Mouse (Mus musculus): ENCODE data around the gene Atp2a2.

Gene Atp2a2

DNA sequence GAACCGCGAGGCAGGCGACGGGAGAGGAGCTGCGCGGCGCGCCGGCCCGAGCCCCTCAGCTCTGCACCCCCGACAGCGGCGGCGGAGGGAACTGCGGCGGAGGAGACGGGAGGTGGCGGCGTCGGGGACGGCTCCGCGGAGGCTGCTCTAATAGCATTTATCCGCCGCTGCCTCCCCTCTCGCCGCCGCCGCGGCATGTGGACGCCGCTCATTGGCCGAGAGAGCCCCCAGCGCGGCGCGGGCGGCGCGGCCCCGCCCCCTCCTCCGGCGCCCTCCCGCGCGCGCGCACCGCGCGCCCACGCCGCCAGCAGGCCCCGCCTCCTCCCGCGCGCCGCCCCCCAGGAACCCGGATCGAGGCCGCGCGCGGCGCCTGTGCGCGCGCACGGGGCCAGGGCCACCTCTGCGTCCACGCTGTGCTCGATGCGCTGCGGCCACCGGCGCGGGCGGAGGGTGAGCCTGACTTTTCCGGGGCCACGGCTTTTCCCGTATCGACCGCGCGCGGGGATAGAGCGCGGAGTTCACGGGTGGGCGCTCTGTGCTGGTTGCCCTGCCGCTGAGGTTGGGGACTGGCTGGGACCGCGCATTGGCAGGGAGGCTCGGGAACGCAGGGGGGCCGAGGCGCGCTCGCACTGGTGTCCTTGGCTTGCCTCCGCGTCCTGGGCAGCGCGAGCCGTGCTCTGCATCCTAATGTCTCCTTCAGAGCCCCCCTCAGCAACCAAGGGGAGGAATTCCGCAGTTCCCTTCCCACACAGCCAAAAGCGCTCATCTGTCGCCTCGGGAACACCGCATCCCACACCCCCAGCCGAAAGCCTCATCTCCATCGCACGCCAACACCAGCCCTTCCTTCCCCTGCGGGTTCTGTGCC lies at the start of gene Atp2a2:
TSS of gene Atp2a2 (minus strand) at position 149 of the 865 bp plus-strand sequence.
- DNase-seq: peak; percentile 92

DNA sequence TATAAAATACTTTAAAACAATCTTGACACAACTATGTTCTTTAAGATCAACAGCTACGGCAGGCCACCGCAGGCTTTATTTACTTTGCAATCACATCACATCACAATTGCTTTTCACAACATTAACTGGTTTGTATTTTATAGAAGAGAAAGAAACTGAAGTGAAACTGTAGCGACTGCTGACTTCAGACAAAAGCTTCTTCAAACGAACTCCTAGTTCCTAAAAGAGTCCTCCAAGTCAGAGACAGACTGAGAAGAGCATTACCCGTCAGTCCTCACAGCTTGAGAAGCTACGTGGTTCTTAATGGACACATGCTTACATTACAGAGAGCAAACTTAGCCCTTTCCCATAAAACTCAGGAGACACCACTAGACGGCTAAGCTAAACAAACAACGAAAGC lies 48.4 kb upstream of the Atp2a2 start:
- no peak for DNase-seq

DNA sequence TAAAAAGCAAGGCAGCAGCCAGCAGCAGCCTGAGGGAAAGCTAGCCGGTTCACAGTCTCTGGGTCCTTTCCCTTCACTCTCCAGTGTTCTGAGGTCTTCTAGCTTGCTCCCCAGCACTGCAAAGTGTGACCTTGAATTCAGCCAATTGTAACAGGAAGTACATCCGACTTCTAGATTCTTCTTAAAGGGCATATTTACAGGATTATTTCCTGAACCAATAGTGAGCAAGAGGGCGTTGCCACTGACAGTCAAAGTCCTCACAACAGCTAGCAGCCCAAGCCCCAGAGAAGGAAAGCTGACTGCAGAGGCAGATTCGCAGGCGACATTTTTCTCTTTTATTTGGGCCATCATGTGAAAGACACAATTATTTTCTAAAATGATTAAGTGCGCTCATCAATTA lies 46.6 kb upstream of the Atp2a2 start:
- peak; percentile 55 for DNase-seq

DNA sequence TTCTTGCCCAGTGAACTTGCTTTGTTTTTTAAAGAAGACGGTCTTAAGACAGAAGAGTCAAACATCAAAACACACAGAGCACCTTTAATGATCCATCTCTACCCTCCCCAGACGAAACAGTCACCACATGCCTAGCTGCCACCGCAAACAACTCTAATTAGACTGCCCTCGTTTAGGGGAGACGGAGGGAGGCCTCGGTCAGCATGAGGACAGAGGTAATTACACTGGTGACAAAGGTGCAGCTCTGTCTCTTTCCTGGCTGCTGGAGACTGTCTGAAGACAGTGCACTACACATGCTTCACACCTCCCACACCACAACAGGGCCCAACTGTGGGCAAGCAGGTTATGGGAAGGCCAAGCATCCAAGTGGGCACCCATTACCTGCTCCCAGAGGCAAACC lies 45.8 kb upstream of the Atp2a2 start:
- peak; percentile 17 for DNase-seq

DNA sequence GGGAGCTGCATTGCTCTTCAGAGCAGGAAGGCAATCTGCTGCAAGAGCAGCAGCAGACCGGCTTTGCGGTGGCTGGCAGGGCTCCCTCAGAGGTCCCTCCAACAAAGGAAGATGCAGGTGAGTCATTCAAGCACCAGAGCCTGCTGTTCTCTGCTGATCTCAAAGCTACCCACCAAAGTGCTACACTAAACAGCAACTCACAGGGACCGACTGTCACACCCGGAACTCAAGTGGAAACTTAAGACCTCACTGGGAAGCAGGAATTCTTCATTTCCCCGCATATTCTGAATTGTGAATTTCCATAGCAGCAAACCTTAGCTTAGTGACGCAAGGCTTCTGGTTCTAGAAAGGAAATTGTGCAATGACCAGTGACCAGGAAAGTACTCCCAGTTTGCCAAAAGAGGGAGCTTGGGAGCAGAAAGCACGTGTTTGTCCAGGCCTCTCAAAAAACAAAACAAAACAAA lies 45.3 kb upstream of the Atp2a2 start:
- DNase-seq: peak; percentile 55

DNA sequence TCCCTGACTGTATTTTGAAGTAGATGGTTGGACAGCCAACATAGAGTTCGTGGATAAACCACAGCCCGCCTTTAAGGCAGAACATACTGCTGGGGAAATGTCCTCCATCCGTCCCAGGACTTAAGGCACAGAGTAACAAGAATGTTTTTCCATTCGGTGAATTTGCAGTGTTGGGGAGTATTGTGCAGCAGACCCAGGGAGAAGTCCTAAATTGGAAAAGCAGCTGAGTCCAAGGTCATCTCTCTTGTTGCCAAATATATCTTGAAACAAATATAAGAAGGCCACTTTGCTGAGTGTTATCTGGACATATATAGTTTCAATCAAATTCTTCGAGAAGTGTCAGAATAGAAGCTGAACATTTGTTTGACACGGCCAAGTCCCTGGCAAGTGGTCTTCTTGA lies 41.4 kb upstream of the Atp2a2 start:
- DNase-seq: no peak

DNA sequence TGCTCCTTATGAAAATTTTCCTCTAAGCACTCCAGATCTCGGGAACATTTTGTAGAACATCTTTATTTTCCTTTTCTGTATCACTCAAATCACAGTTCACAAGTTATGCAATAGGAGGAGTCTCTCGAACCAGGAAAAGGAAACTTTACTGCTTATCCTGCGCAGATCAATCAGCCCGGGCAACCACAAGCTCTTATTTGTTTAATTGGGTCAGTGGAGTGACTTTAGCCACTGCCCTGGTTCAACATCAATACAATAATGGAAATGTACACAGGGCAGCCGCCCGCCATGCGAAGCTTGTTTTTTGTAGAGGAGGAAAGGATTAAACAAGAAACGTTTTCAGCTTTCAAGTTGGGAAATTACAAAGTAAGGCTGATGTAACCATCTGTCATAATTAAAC lies 39.8 kb upstream of the Atp2a2 start:
- no peak for DNase-seq

GRCm38 (mm10) chr5:122538077-122538476 lies 36.1 kb upstream of the Atp2a2 start:
- DNase-seq: no peak

- no peak for DNase-seq
Observed at GRCm38 (mm10) chr5:122537654-122538053, 35.6 kb upstream of the Atp2a2 start.

DNA sequence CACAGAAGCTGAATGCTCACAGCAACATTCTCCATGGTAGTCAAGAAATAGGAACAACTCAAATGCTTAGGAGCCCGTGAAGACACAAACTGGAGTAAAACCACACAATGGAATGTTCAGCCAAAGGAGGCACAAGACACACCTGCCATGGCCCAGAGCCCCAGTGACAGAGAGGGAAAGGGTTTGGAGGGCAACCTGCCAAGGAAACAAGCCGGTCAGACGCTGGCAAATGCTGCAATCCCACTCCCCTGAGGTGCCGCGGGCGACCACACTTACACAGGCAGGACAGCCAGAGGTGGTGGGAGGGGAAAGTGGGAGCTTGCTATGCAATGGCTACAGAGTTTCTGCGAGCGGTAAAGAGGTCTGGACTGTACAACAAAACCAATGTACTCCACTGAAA lies 31.9 kb upstream of the Atp2a2 start:
- DNase-seq: no peak

- DNase-seq: peak; percentile 39
Observed at GRCm38 (mm10) chr5:122529913-122530604, 28.0 kb upstream of the Atp2a2 start.

GRCm38 (mm10) chr5:122529316-122529715 lies 27.3 kb upstream of the Atp2a2 start:
- peak; percentile 86 for DNase-seq

GRCm38 (mm10) chr5:122528591-122528990 lies 26.6 kb upstream of the Atp2a2 start:
- peak; percentile 22 for DNase-seq

DNA sequence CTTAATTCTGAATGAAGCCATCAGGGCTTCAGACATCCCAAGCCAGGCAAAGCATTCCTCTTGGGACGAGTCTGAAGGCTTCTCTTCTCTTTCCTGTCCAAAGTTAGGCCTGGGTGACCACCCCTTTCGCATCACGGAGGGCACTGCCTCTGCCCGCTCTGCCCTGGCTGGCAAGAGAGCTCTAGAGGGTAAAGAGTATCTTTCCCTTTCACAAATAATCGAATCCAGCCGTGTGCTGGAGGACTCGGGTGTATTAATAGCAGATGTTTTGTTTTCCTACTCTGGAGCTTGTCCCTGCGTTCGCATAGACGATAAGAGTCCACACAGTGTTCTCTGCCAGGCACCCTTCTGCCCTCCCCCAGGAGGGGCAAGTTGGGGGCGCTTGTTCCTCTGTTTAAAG lies 25.7 kb upstream of the Atp2a2 start:
- peak; percentile 36 for DNase-seq

- peak; percentile 84 for DNase-seq
Observed at GRCm38 (mm10) chr5:122526878-122527730, 25.1 kb upstream of the Atp2a2 start.

DNA sequence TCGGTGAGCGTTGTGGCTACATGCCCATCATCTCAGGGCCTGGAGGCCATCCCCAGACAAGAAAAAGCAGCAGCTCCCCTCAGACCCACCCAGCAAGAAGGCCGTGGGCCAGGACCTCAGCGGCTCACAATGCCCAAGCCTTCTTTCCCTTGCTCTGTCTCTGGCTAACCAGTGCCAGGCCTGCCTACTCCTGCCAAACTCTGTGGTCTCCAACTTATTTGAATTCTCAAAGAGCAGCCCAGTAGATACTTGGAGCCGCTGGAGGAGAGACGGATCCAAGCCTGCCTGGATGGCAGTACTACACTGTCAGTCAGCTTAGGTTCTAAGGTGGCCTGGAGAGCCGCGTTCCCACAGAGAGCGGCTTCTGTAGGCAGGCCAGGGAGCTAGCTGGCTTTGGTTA lies 24.4 kb upstream of the Atp2a2 start:
- no peak for DNase-seq

GRCm38 (mm10) chr5:122525238-122525931 lies 23.4 kb upstream of the Atp2a2 start:
- DNase-seq: no peak

DNA sequence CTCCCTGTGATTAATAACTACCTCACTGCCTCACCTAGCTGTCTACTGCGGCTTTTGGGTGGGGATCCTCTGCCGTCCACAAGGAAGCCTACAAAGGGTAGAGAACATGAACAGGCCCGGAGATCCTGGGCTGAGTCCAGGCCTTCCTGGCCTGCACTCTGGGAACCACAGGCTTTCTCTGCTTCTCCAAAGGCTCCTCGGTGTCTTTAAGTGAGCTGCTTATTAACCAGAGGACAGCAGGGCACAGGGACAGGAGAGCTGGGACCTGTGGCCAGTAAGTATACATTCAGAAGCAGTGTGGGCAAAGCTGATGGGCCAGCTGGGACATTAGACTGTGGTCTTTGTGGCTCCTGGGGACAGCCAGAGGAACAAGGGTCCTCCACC lies 22.8 kb upstream of the Atp2a2 start:
- peak; percentile 77 for DNase-seq

GRCm38 (mm10) chr5:122524244-122524643 lies 22.2 kb upstream of the Atp2a2 start:
- DNase-seq: peak; percentile 35

DNA sequence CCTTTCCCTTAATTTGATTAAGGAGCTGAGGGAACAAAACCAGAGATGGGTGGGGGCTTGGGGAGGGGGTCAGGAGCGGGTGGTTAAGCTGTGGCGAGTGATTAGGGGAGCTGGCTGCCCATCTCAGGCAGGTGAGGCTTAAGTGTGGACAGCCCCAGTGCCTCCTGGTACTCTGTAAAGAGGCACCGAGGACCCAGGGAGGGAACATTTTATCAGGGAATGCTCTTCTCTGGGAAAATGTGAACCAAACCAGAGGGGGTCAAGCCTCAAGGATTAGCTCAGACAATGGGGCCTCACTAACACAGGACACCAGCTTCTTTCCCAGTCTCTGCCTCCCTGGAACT lies 19.1 kb upstream of the Atp2a2 start:
- DNase-seq: no peak

DNA sequence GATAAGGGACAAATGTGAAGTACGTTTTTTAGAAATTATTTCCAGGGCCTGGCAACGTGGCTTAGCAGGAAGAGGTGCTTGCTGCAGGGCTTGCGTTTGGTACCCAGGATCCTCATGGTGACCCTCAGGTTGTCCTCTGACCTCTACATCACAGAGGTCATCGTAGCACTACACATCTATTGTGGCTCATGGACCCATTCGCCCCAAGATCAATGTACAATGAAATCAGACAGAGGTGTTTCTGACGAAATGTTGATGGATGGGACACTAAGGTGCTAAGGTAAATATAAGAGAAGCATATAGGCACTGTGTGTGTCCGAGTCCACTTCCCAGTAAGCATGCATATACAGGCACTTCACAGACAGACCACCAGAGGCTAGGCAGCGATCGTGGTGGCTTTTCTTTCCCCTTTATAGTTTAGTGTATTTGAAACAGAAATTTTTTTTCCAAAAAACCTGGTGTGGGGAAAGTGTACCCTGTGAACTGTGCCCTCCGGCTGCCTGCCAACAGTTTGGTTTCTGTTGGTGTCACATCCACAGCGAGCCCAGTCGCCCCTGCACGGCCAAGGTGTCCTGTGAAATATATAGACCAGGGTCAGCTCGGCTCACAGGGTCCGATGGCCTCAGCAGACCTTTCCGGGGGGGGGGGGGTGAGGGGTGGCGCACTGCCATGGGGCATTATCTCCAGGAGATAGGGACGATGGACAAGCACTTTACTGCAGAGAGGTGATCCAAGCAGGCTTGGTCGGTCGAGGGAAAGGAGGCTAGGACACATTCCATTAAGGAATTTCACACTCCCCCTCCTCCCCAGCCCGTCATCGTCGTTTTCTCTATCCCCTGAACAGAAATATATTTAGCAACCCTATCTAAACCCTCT lies 18.5 kb upstream of the Atp2a2 start:
- no peak for DNase-seq
